Mouse (Mus musculus) splenic B cell, adult 2 months (primary cell): ENCODE results near the gene Gm13030.
"Not testable (repeated sequence)": the region's sequence is repeated elsewhere in the genome, so short reads cannot be mapped to it uniquely, and the experiment has no call there.

Experiments
- DNase-seq: peaks from one replicate; pipeline ENCODE4 v3.0.0-alpha.2; 2011; ENCODE audit warnings: low read depth, low spot score
- H3K27me3 ChIP-seq: 2 replicates; pipeline ENCODE4 v1.6.1; 2012; ENCODE audit warnings: mild to moderate bottlenecking, low read length, moderate library complexity, mixed read lengths; ENCODE audit not compliant: control insufficient read depth, poor library complexity, insufficient read depth, severe bottlenecking
- H3K36me3 ChIP-seq: 2 replicates; pipeline ENCODE4 v1.6.1; 2012; ENCODE audit warnings: mild to moderate bottlenecking, low read length, moderate library complexity, mixed read lengths; ENCODE audit not compliant: control insufficient read depth, poor library complexity, insufficient read depth, severe bottlenecking

Gm13030 gene

GRCm38 (mm10) chr4:138880811-138881584 lies 7.2 kb upstream of the Gm13030 start:
- Histone ChIP-seq H3K27me3 (no peaks in the 10 kb centered on the region), H3K36me3 (no peaks in the 10 kb centered on the region)
- DNase-seq, result no peak

- Histone ChIP-seq H3K36me3 (no peaks in the 10 kb centered on the region), H3K27me3 (no peaks in the 10 kb centered on the region)
- no peak for DNase-seq
Measured at GRCm38 (mm10) chr4:138879808-138880207, 6.0 kb upstream of the Gm13030 start.

GRCm38 (mm10) chr4:138878783-138879182 lies 5.0 kb upstream of the Gm13030 start:
- Histone ChIP-seq H3K36me3 (no peaks in the 10 kb centered on the region), H3K27me3 (no peaks in the 10 kb centered on the region)
- no peak for DNase-seq

GRCm38 (mm10) chr4:138877731-138878130 lies 4.0 kb upstream of the Gm13030 start, which contains the start of gene Pla2g2e:
Gene Pla2g2e (plus strand): TSS chr4:138877942.
- Histone ChIP-seq H3K36me3 (no peaks in the 10 kb centered on the region), H3K27me3 (no peaks in the 10 kb centered on the region)
- no peak for DNase-seq

- DNase-seq, result no peak
- Histone ChIP-seq H3K27me3 (no peaks in the 10 kb centered on the region), H3K36me3 (no peaks in the 10 kb centered on the region)
Measured at GRCm38 (mm10) chr4:138875986-138876385, 2.2 kb upstream of the Gm13030 start.

- DNase-seq, result not testable (repeated sequence)
Measured at GRCm38 (mm10) chr4:138875275-138875674, 1.5 kb upstream of the Gm13030 start.

GRCm38 (mm10) chr4:138868666-138869065 lies 5.1 kb downstream of the Gm13030 start:
- no peaks in the 10 kb centered on the region for H3K27me3 ChIP-seq
- no peak for DNase-seq
- H3K36me3 ChIP-seq, result no peaks in the 10 kb centered on the region

More at GRCm38 (mm10) chr4:138875275-138875674, 1.5 kb upstream of the Gm13030 start:
- H3K36me3 ChIP-seq, H3K27me3 ChIP-seq: not testable (repeated sequence)

- H3K27me3 ChIP-seq, result no peaks in the 10 kb centered on the region
- DNase-seq, result peak; percentile 86
- H3K36me3 ChIP-seq, result no peaks in the 10 kb centered on the region
Measured at GRCm38 (mm10) chr4:138866413-138866812, 7.4 kb downstream of the Gm13030 start.

GRCm38 (mm10) chr4:138865991-138866390 lies 7.8 kb downstream of the Gm13030 start:
- DNase-seq, result no peak
- no peaks in the 10 kb centered on the region for H3K27me3 ChIP-seq
- no peaks in the 10 kb centered on the region for H3K36me3 ChIP-seq

GRCm38 (mm10) chr4:138865092-138865491 lies 8.7 kb downstream of the Gm13030 start:
- DNase-seq, result no peak
- H3K27me3 ChIP-seq, result no peaks in the 10 kb centered on the region
- H3K36me3 ChIP-seq, result no peaks in the 10 kb centered on the region

- 0 out of 2 replicates have a peak, but pooled peaks cover 2% of the 10 kb centered on the region for H3K27me3 ChIP-seq
- H3K36me3 ChIP-seq, result no peaks in the 10 kb centered on the region
- peak; percentile 15 for DNase-seq
Measured at GRCm38 (mm10) chr4:138863344-138863998, 10.3 kb downstream of the Gm13030 start, which contains the start of gene Pla2g5. Gene Pla2g5 (minus strand): TSS chr4:138863482.

- DNase-seq, result peak; percentile 43
- 0 out of 2 replicates have a peak, but pooled peaks cover 2% of the 10 kb centered on the region for H3K27me3 ChIP-seq
- no peaks in the 10 kb centered on the region for H3K36me3 ChIP-seq
Measured at GRCm38 (mm10) chr4:138859728-138860127, 14.0 kb downstream of the Gm13030 start.

GRCm38 (mm10) chr4:138859245-138859644 lies 14.5 kb downstream of the Gm13030 start:
- DNase-seq, result peak; percentile 33

GRCm38 (mm10) chr4:138858446-138858845 lies 15.3 kb downstream of the Gm13030 start:
- no peak for DNase-seq
- H3K27me3 ChIP-seq, result 0 out of 2 replicates have a peak, but pooled peaks cover 2% of the 10 kb centered on the region
- H3K36me3 ChIP-seq, result no peaks in the 10 kb centered on the region

More at GRCm38 (mm10) chr4:138859245-138859644, 14.5 kb downstream of the Gm13030 start:
- Histone ChIP-seq H3K27me3 (0 out of 2 replicates have a peak, but pooled peaks cover 2% of the 10 kb centered on the region), H3K36me3 (no peaks in the 10 kb centered on the region)

GRCm38 (mm10) chr4:138857576-138857975 lies 16.2 kb downstream of the Gm13030 start:
- 0 out of 2 replicates have a peak, but pooled peaks cover 2% of the 10 kb centered on the region for H3K27me3 ChIP-seq
- DNase-seq, result no peak
- no peaks in the 10 kb centered on the region for H3K36me3 ChIP-seq
